Comparison of ENCODE assay signal across 9 mouse cellular contexts in the genomic region with DNA sequence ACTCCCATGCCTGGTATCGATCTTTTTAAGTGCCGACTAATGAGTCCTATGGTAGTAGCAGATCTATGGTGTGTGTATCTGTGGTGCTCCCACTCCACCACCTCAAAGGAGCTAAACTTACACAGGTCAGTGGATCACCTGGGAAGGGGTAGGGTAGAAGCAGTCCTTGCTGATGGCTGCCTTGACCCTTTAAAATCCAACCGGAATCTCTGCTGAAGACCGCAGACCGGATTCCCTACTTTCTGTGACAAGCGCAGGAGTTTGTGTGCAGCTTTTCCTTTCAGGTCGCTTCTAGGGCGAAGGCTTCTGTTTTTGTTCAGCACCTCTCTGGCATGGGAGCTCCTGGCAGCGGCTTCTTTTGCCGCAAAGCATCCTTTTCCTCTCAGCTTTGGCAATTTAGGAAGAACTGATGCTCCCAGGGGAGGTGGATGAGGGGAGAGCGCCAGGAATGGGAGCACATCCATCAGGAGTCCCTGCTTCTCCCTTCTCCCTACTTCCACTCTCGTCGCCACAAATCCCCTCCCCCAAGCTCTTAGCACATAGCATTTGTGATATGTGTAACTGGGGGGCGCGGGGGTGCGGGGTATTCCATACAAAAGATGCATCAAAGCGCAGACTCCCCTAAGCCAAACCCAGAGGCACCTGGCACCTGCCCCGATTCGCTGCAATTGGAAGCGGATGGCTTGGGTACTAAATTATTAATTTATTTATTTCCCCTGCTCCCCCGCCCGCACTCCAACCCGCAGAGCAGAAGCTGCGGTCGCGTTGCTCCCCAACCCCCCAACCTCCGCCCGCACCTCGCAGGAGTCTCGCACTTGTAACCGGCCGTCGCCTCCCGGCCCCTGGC. TPM values are rescaled to one million over a fixed set of nuclear protein-coding genes. Genes with fewer than 3 reads are reported as not detected.
DNase-seq lines count a peak whose midpoint lies in the region; ATAC-seq and TF ChIP-seq lines count a peak whose summit lies in the region.
"Had no signal": no experiment of that assay in that cellular context is flagged by ENCODE, and none has a peak within 500 bp of the region (broad histone marks: within the 10 kb centered on the region; RNA-seq: fewer than 3 reads in every experiment).

No protein-coding gene starts in this region.

- H3K27ac ChIP-seq in gastrocnemius, adult 2 months: no peak overlapping the region
- H3K27ac ChIP-seq in forebrain, embryonic 10.5 days: 0 out of 2 replicates have a peak overlapping the region, but pooled peaks have one; percentile 77
- no peak overlapping the region for H3K27ac ChIP-seq in stomach, postnatal 0 days (replicated peaks)

- H3K4me3 ChIP-seq in gastrocnemius, adult 2 months: peak overlapping the region; percentile 65
- peak overlapping the region; percentile 80 for H3K4me3 ChIP-seq in forebrain, embryonic 10.5 days
- H3K4me3 ChIP-seq in stomach, postnatal 0 days (ENCODE audit: low read depth, low read length): peak overlapping the region; percentile 56
- H3K4me3 ChIP-seq: erythroblast, embryonic 14.5 days had no signal

- H3K4me2 ChIP-seq in stomach, postnatal 0 days (replicated peaks; ENCODE audit: low read depth): peak overlapping the region; percentile 97

- no peaks in the 10 kb centered on the region for H3K9me3 ChIP-seq in forebrain, embryonic 10.5 days
- no peaks in the 10 kb centered on the region for H3K9me3 ChIP-seq in stomach, postnatal 0 days (ENCODE audit: control insufficient read depth, low read length)

- H3K9ac ChIP-seq in stomach, postnatal 0 days (ENCODE audit: low read length): peak overlapping the region; percentile 38; the same call in 1 of the 2 replicates

- TF ChIP-seq CTCF in gastrocnemius, adult 2 months (IDR thresholded peaks at IDR 0.05): no peak
- no peak for TF ChIP-seq CTCF in stomach, postnatal 0 days (IDR thresholded peaks at IDR 0.05; ENCODE audit: low read depth)

- WGBS in forebrain, embryonic 10.5 days: 1% methylated on average over 34 of the region's 34 CpGs
- 3% methylated on average over 34 of the region's 34 CpGs for WGBS in stomach, postnatal 0 days

- H3K4me1 ChIP-seq in forebrain, embryonic 10.5 days: peaks cover 22% of the 10 kb centered on the region
- no peaks in the 10 kb centered on the region for H3K4me1 ChIP-seq in stomach, postnatal 0 days (replicated peaks; ENCODE audit: control insufficient read depth, insufficient read depth)

- H3K27me3 ChIP-seq in forebrain, embryonic 10.5 days (ENCODE audit: poor library complexity, severe bottlenecking): peaks cover 50% of the 10 kb centered on the region
- H3K27me3 ChIP-seq in stomach, postnatal 0 days (ENCODE audit: control insufficient read depth, insufficient read depth, low read length): no peaks in the 10 kb centered on the region

- peak; percentile 31 for ATAC-seq in megakaryocyte progenitor cell, adult 5-6 weeks (replicated peaks; ENCODE audit: poor library complexity)
- peak; percentile 47; the same call in 1 of the 2 replicates for ATAC-seq in stomach, postnatal 0 days (ENCODE audit: low FRiP score, low TSS enrichment)

- no peaks in the 10 kb centered on the region for H3K36me3 ChIP-seq in forebrain, embryonic 10.5 days (replicated peaks)
- no peaks in the 10 kb centered on the region for H3K36me3 ChIP-seq in stomach, postnatal 0 days (ENCODE audit: control insufficient read depth, insufficient read depth, low read length)

- no peak for TF ChIP-seq EP300 in stomach, postnatal 0 days (optimal IDR thresholded peaks at IDR 0.05)

- no peak for DNase-seq in gastrocnemius, adult 2 months
- no peak for DNase-seq in gastrocnemius, adult 18-20 months (ENCODE audit: low spot score)
- peak; percentile 88 for DNase-seq in brain, adult 2 months (ENCODE audit: low read depth, low spot score)
- peak; percentile 30 for DNase-seq in forebrain, embryonic 10.5 days (ENCODE audit: extremely low spot score, low spot score)
- peak; percentile 60 to 62 for DNase-seq in layer of hippocampus, adult 8-10 months (ENCODE audit: low spot score in 2 of 2)
- no peak for DNase-seq in stomach, postnatal 0 days (ENCODE audit: low spot score)
- no peak for DNase-seq in adrenal gland, postnatal 25 days

- intact Hi-C loops in gastrocnemius, adult 2 months (cut with DNase I): no loop called here

RNA-seq across cellular contexts. Expression of a gene that starts 0.5 kb away (rescaled TPM):
- total RNA-seq in gastrocnemius, adult 2 months (2021): not detected
- total RNA-seq in gastrocnemius, adult 18-20 months (2021): not detected
- 0.09 TPM in 1 of 2 replicates, not detected in the other for polyA plus RNA-seq in forebrain, embryonic 10.5 days (2016; fragmentation: Nextera tagmentation; extraction: Ambion mirVana)
- total RNA-seq in layer of hippocampus, adult 8-10 months (2022): 10 to 100 TPM; 18.2 to 24.8 (median 20.2) TPM
- not detected in 2 replicates for total RNA-seq in megakaryocyte progenitor cell, adult 5-6 weeks (2015)
- not detected in 2 replicates for total RNA-seq in megakaryocyte progenitor cell, adult 5-6 weeks (2017)
- 0.75 and 0.81 TPM in 2 replicates for polyA plus RNA-seq in stomach, postnatal 0 days (2015; fragmentation: Nextera tagmentation; extraction: Ambion mirVana)
- 0.24 and 0.67 TPM in 2 replicates for total RNA-seq in adrenal gland, postnatal 25 days (2021)
- polyA plus RNA-seq: erythroblast, embryonic 14.5 days had no signal

Comparison
In these comparisons a context has a peak if more than half of its experiments do, and no peak if none do; other contexts are left out.
1. DNase-seq: peak in brain, adult 2 months (single experiment), forebrain, embryonic 10.5 days (single experiment) and layer of hippocampus, adult 8-10 months (2 of 2); none in gastrocnemius, adult 2 months (single experiment), gastrocnemius, adult 18-20 months (single experiment), stomach, postnatal 0 days (single experiment) and adrenal gland, postnatal 25 days (single experiment).
2. RNA of a gene that starts 0.5 kb away (total RNA-seq): 18.2 to 24.8 TPM in layer of hippocampus, adult 8-10 months; 0.24 to 0.67 TPM in adrenal gland, postnatal 25 days, not detected in gastrocnemius, adult 18-20 months, not detected in gastrocnemius, adult 2 months and not detected in megakaryocyte progenitor cell, adult 5-6 weeks; every median in the first group is over 10 times any median in the second.
3. Peak in every context shown above with its lines, with median percentiles within 50 percentile points of each other: H3K4me3 ChIP-seq.